Mouse (Mus musculus): ENCODE measurements around the gene Stard3. TPM values are rescaled to one million over a fixed set of nuclear protein-coding genes. Genes with fewer than 3 reads are reported as not detected.
A peak's percentile ranks its signal among the peaks of the same experiment; 100 is the strongest.

The Stard3 gene
- 34.9 and 42.0 TPM in 2 replicates for polyA plus RNA-seq (2014; fragmentation: Nextera tagmentation; extraction: Ambion mirVana)

DNA sequence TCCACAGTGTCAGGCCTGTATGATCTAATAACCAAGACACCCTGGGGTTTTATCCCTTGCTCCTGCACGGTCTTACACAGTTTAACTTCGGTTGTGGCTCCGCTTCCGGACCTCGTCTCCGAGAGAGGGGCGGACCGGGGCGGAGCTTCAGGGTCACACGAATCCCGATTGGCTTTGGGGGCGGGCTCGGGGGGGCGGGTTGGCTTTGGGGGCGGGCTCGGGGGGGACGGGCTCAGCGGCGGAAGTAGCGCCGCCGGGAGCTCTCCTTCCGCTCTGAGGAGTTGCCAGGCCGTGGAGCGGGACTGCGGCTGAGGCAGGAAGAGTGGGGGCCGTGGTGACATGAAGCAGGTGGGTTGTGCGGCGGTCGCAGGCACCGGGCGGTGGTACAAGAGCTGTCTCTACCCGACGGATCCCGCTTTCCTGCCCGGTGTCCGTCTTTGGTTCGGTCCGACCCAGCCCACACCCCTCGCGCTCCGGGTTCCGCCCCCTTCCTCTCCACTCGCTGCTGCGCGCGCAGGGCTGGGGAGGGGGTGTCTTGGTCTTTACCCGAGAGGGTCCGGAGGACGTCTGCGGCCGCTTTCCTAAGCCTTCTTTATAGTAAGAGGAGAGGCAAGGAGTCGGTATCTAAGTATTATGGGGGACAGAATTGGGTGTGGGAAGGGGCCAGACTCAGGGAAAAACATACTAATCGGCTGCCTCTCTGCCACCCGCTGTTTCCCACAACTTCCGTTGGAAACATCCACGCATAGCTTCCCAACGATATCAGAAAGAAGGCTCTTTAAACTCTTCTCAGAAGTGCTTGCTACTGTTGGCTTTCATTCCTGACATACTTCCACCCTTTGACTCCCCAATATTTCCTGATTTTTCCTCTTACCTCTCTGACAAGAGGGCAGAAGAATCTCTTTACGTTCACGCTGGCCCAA is at the start of gene Stard3:
TSS of gene Stard3 (plus strand) at position 208 of the 923 bp plus-strand sequence.
- Histone ChIP-seq H3K4me1 (ENCODE audit: control insufficient read depth, insufficient read depth, low read length) (peaks cover 30% of the 10 kb centered on the region), H3K4me3 (ENCODE audit: low read length) (peak within 1 kb of the TSS; percentile 60), H3K27me3 (ENCODE audit: control insufficient read depth, insufficient read depth, low read length) (peaks cover 6% of the 10 kb centered on the region; the same call in 1 of the 2 replicates), H3K27ac (ENCODE audit: low read depth, low read length) (peak within 1 kb of the TSS; percentile 88), H3K9ac (ENCODE audit: low read depth, low read length) (peak within 1 kb of the TSS; percentile 65), H3K4me2 (replicated peaks; ENCODE audit: low read depth, low read length) (peak within 1 kb of the TSS; percentile 69), H3K9me3 (ENCODE audit: control insufficient read depth, low read length) (no peaks in the 10 kb centered on the region), H3K36me3 (ENCODE audit: control insufficient read depth, insufficient read depth, low read length) (no peaks in the 10 kb centered on the region)
- peak; percentile 87 for ATAC-seq (ENCODE audit: low FRiP score, low TSS enrichment)
- 1% methylated on average over 58 of the region's 60 CpGs for WGBS

DNA sequence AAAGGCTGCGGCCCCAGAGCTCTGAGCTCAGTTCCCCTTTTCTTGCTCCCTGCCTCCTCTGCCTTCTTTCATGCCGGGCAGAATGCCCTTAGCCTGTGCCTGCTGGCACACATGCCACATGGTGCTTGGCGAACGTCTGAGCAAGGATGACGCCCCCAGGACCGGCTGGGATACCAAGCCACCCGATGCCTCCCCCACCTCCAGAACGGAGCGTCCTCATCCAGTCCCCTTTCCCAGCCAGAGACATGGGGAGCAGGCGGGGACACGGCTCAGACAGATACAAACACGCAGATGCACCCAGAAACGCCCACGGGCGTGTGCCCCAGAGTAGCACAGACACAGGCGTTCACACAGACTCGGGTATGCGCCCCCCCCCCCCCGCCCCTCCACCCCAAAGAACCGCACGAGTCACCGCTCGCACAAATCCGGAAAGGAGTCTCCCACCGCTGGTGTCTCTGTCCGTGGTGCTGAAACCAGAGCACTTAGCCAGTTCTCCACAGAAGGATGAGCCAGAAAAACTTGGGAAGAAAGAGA is 44.3 kb upstream of the Stard3 start:
- H3K9me3 ChIP-seq (ENCODE audit: control insufficient read depth, low read length), result no peaks in the 10 kb centered on the region
- H3K4me3 ChIP-seq (ENCODE audit: low read length), result no peak overlapping the region
- no peak overlapping the region for H3K27ac ChIP-seq (ENCODE audit: low read depth, low read length)
- H3K9ac ChIP-seq (ENCODE audit: low read depth, low read length), result no peak overlapping the region
- WGBS, result 1% methylated on average over 26 of the region's 26 CpGs
- no peaks in the 10 kb centered on the region for H3K4me1 ChIP-seq (ENCODE audit: control insufficient read depth, insufficient read depth, low read length)
- ATAC-seq (ENCODE audit: low FRiP score, low TSS enrichment), result no peak
- no peaks in the 10 kb centered on the region for H3K36me3 ChIP-seq (ENCODE audit: control insufficient read depth, insufficient read depth, low read length)
- H3K4me2 ChIP-seq (replicated peaks; ENCODE audit: low read depth, low read length), result peak overlapping the region; percentile 19; the same call in 1 of the 2 replicates
- H3K27me3 ChIP-seq (ENCODE audit: control insufficient read depth, insufficient read depth, low read length), result peaks cover 56% of the 10 kb centered on the region

DNA sequence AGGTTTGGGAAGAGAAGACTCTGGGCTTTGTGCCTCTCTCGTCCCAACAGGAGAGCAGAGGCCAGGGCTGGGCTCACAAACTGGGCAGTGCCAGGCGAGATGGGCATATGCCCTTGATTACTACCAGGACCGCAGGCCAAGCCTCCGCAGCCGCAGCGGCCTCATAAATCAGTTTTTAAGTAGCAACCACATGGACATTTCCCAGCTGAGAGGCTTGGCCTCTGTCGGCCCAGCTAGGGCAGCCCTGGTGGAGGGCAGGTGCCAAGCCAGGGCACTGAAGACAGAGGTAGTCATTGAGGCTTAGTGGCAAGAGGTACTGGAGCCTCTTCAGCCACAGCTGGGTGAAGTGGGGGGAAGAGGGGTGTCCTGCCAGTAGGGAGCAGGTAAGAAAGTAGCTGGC is 40.7 kb upstream of the Stard3 start:
- Histone ChIP-seq H3K27me3 (ENCODE audit: control insufficient read depth, insufficient read depth, low read length) (peaks cover 91% of the 10 kb centered on the region), H3K9me3 (ENCODE audit: control insufficient read depth, low read length) (no peaks in the 10 kb centered on the region), H3K4me3 (ENCODE audit: low read length) (no peak overlapping the region), H3K36me3 (ENCODE audit: control insufficient read depth, insufficient read depth, low read length) (no peaks in the 10 kb centered on the region), H3K4me1 (ENCODE audit: control insufficient read depth, insufficient read depth, low read length) (no peaks in the 10 kb centered on the region), H3K9ac (ENCODE audit: low read depth, low read length) (no peak overlapping the region), H3K27ac (ENCODE audit: low read depth, low read length) (no peak overlapping the region), H3K4me2 (replicated peaks; ENCODE audit: low read depth, low read length) (no peak overlapping the region)
- WGBS, result 1% methylated on average over 7 of the region's 7 CpGs
- ATAC-seq (ENCODE audit: low FRiP score, low TSS enrichment), result no peak

DNA sequence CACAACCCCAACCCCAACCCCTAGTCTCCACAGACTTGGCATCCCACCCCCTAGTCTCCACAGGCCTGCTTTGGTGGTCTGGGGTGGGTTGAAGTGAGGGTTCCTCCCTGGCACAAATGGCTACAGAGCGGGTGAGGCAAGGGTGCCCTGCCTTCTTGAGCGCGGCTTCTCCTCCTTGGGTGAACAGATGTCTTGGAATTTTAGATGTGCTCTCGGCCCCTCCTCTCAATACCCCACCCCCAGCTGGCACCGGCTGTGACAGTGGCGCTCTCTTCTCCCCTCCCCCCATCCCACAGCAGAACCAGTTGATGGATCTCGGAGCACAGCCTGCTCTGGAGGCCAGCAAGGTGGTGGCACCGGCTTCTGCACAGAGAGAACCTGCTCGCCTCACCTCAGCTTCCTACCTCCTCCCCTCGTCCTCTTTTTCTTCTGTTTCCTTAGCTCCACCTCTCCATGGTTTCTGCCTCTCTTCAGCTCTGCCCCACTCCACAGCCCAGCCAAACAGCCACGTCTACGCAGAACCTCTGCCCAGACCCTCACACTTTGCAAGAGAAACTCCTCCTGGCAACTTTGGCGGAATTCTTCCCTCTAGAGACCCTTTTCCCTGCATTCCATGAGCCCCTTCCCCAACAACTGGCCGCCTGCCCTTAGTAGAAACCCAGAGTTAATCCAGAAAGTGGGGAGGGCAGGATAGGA is 39.6 kb upstream of the Stard3 start:
- no peak for ATAC-seq (ENCODE audit: low FRiP score, low TSS enrichment)
- H3K27me3 ChIP-seq (ENCODE audit: control insufficient read depth, insufficient read depth, low read length), result peaks cover 94% of the 10 kb centered on the region
- H3K27ac ChIP-seq (ENCODE audit: low read depth, low read length), result no peak overlapping the region
- H3K36me3 ChIP-seq (ENCODE audit: control insufficient read depth, insufficient read depth, low read length), result no peaks in the 10 kb centered on the region
- H3K4me3 ChIP-seq (ENCODE audit: low read length), result no peak overlapping the region
- no peaks in the 10 kb centered on the region for H3K4me1 ChIP-seq (ENCODE audit: control insufficient read depth, insufficient read depth, low read length)
- H3K9ac ChIP-seq (ENCODE audit: low read depth, low read length), result no peak overlapping the region
- WGBS, result under 1% methylated on average over 14 of the region's 14 CpGs
- H3K4me2 ChIP-seq (replicated peaks; ENCODE audit: low read depth, low read length), result no peak overlapping the region
- H3K9me3 ChIP-seq (ENCODE audit: control insufficient read depth, low read length), result no peaks in the 10 kb centered on the region

DNA sequence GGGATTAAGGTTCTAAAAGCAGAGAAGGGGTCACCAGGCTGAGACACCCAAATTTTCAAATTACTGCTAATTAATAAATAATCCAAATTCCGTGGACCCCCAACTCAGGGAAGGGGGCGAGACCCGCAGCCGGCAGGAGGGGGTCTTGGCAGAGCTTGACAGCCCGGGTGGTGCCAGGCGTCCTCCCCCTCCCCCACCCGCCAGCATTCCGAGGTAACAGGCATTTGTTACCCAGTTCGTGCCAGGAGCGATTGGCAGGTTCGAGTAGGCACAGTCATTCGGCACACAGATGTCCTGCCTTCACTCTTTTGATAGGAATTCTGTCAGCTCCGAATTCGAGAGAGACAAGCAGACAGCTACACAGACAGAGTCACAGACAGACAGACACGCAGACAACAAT is 39.0 kb upstream of the Stard3 start:
- Histone ChIP-seq H3K27ac (ENCODE audit: low read depth, low read length) (no peak overlapping the region), H3K9ac (ENCODE audit: low read depth, low read length) (no peak overlapping the region), H3K27me3 (ENCODE audit: control insufficient read depth, insufficient read depth, low read length) (peaks cover 95% of the 10 kb centered on the region), H3K4me3 (ENCODE audit: low read length) (no peak overlapping the region), H3K4me1 (ENCODE audit: control insufficient read depth, insufficient read depth, low read length) (no peaks in the 10 kb centered on the region), H3K9me3 (ENCODE audit: control insufficient read depth, low read length) (no peaks in the 10 kb centered on the region), H3K4me2 (replicated peaks; ENCODE audit: low read depth, low read length) (no peak overlapping the region), H3K36me3 (ENCODE audit: control insufficient read depth, insufficient read depth, low read length) (no peaks in the 10 kb centered on the region)
- no peak for ATAC-seq (ENCODE audit: low FRiP score, low TSS enrichment)
- WGBS, result 3% methylated on average over 15 of the region's 15 CpGs

DNA sequence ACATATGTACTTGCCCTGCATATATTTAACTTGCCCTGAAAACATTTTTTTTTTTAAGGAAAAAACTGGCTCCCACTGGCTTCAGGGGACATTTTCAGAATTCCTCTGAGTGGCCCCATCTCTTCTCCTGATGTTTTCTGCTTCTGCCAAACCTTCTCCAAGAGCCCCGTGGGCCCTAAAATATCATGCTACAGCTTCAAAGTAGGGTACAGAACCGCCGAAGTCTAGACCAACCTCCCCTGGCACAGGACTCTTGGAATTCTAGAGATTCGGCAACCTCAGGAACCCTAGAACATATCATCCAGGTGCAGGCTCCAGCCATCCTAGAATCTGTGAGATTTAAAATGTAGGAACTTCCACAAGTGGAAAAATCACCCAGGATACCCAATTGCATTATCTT is 38.6 kb upstream of the Stard3 start:
- Histone ChIP-seq H3K9ac (ENCODE audit: low read depth, low read length) (no peak overlapping the region), H3K36me3 (ENCODE audit: control insufficient read depth, insufficient read depth, low read length) (no peaks in the 10 kb centered on the region), H3K27me3 (ENCODE audit: control insufficient read depth, insufficient read depth, low read length) (peaks cover 96% of the 10 kb centered on the region), H3K4me3 (ENCODE audit: low read length) (no peak overlapping the region), H3K9me3 (ENCODE audit: control insufficient read depth, low read length) (no peaks in the 10 kb centered on the region), H3K4me1 (ENCODE audit: control insufficient read depth, insufficient read depth, low read length) (no peaks in the 10 kb centered on the region), H3K4me2 (replicated peaks; ENCODE audit: low read depth, low read length) (no peak overlapping the region), H3K27ac (ENCODE audit: low read depth, low read length) (no peak overlapping the region)
- WGBS, result 11% methylated on average over 4 of the region's 4 CpGs
- ATAC-seq (ENCODE audit: low FRiP score, low TSS enrichment), result no peak

DNA sequence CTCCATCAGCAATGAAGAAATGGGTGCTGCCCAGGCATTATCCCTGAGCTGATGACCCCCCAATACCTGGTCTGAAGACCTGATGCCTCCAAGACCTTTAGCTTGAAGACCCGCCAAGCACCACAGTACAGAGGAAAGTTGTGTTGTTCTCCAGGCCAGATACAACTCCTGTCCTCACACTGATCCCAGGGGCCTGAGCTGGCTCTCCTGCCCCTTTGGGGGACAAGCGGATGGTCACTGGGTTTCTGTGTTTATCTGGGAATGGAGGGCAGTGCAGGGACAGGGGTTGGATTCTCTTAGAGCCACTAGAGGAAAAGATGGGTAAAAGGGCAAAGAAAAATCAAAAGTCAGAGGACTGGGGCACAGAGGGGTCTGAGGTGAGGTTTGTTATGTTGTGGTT is 38.2 kb upstream of the Stard3 start:
- no peak for ATAC-seq (ENCODE audit: low FRiP score, low TSS enrichment)
- Histone ChIP-seq H3K9ac (ENCODE audit: low read depth, low read length) (no peak overlapping the region), H3K4me3 (ENCODE audit: low read length) (no peak overlapping the region), H3K27ac (ENCODE audit: low read depth, low read length) (no peak overlapping the region), H3K27me3 (ENCODE audit: control insufficient read depth, insufficient read depth, low read length) (peaks cover 99% of the 10 kb centered on the region), H3K36me3 (ENCODE audit: control insufficient read depth, insufficient read depth, low read length) (no peaks in the 10 kb centered on the region), H3K4me1 (ENCODE audit: control insufficient read depth, insufficient read depth, low read length) (no peaks in the 10 kb centered on the region), H3K4me2 (replicated peaks; ENCODE audit: low read depth, low read length) (no peak overlapping the region), H3K9me3 (ENCODE audit: control insufficient read depth, low read length) (no peaks in the 10 kb centered on the region)
- WGBS, result 4% methylated on average over 2 of the region's 2 CpGs

DNA sequence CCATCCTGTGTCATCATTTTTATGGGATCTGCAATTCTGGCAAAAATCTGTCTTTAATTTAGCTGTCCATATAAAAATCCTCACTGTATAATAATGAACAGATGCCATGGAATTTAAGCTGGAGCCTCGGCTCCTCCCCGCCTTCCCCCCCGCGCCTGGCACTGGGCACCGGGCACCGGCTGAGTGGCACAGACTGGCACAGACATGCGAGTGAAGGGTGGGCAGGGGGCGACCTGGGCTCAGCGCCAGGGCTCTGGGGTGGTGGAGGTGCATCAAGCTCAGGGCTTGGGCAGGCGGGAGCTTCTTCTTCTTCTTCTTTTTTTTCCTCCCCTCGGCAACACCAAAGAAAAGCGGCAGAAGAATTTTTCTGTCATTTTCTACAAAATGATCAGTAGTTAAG is 37.8 kb upstream of the Stard3 start:
- ATAC-seq (ENCODE audit: low FRiP score, low TSS enrichment), result no peak
- H3K9me3 ChIP-seq (ENCODE audit: control insufficient read depth, low read length), result no peaks in the 10 kb centered on the region
- no peak overlapping the region for H3K27ac ChIP-seq (ENCODE audit: low read depth, low read length)
- no peak overlapping the region for H3K4me3 ChIP-seq (ENCODE audit: low read length)
- WGBS, result 7% methylated on average over 12 of the region's 12 CpGs
- H3K27me3 ChIP-seq (ENCODE audit: control insufficient read depth, insufficient read depth, low read length), result peaks cover 99% of the 10 kb centered on the region
- H3K36me3 ChIP-seq (ENCODE audit: control insufficient read depth, insufficient read depth, low read length), result no peaks in the 10 kb centered on the region
- H3K4me2 ChIP-seq (replicated peaks; ENCODE audit: low read depth, low read length), result no peak overlapping the region
- no peak overlapping the region for H3K9ac ChIP-seq (ENCODE audit: low read depth, low read length)
- no peaks in the 10 kb centered on the region for H3K4me1 ChIP-seq (ENCODE audit: control insufficient read depth, insufficient read depth, low read length)
